Mouse (Mus musculus): ENCODE data around the gene Rprd1b. TPM values are rescaled to one million over a fixed set of nuclear protein-coding genes. Genes with fewer than 3 reads are reported as not detected.
"Not testable (repeated sequence)": the region's sequence is repeated elsewhere in the genome, so short reads cannot be mapped to it uniquely, and the experiment has no call there.

The Rprd1b gene
- polyA plus RNA-seq, 1 experiment from 2014 or later: 48.9 TPM

DNA sequence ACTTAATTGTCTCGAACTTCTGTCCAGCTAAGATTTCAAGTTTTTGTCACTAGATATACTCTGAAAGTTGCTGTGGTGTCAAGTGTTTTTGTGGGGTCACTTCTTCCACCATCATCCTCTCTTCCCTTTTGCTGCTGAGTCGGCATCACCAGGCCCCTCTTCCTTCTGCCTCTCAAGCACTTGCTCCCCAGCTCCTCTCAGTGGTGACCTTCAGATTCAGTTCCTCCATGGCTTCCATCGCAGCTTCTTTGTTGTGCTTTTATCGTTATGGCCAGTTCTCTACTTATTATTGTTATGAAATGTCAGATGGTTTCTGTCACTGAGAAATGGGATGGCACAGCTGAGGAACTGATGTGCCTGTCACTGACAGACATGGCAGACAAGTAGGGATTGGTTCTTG, 17.9 kb downstream of the Rprd1b start:
- Histone ChIP-seq H3K9ac (no peak overlapping the region), H3K4me1 (no peaks in the 10 kb centered on the region), H3K36me3 (peaks cover 75% of the 10 kb centered on the region), H3K9me3 (replicated peaks) (no peaks in the 10 kb centered on the region), H3K27me3 (no peaks in the 10 kb centered on the region), H3K27ac (no peak overlapping the region), H3K4me3 (replicated peaks) (no peak overlapping the region), H3K4me2 (no peak overlapping the region)
- WGBS: 70% methylated on average over 4 of the region's 4 CpGs
- ATAC-seq (replicated peaks; ENCODE audit: low FRiP score): no peak

DNA sequence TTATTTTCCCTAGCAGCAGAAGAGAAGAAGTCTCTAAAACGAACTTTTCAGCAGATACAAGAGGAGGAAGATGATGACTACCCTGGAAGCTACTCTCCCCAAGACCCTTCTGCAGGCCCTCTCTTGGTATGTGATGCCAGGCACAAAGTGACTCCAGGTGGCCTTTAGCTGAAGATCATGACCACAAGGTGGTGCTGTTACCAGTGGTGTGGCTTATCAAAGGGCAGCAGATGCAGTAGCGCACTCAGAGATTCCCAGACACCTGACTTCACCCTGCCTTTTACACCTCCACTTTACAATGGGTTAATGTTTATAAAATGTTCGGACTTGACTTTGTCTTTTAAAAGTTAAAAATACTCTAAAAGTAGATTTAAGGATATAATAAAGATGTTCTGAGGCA, 19.6 kb downstream of the Rprd1b start:
- H3K27ac ChIP-seq: no peak overlapping the region
- H3K4me1 ChIP-seq: no peaks in the 10 kb centered on the region
- no peak overlapping the region for H3K4me2 ChIP-seq
- H3K4me3 ChIP-seq (replicated peaks): no peak overlapping the region
- no peaks in the 10 kb centered on the region for H3K9me3 ChIP-seq (replicated peaks)
- WGBS: 66% methylated on average over 3 of the region's 3 CpGs
- no peaks in the 10 kb centered on the region for H3K27me3 ChIP-seq
- no peak overlapping the region for H3K9ac ChIP-seq
- peaks cover 86% of the 10 kb centered on the region for H3K36me3 ChIP-seq
- no peak for ATAC-seq (replicated peaks; ENCODE audit: low FRiP score)

DNA sequence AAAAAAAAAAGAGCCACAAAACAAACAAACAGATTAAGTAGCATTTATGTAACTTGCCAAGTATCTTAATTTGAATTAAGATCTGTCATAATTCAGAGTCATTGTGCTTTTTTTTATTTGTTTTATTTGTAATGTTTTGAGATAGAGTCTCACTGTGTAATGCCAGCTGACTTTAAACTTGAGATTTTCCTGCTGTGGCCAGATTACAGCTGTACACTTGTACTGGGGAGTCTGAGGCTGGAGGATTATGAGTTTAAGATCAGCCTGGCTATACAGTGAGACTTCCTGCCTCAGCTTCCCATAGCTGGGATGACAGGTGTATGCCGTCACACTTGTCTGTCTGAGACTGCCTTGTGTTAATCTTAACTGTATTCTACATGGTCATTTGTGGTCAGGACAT, 20.4 kb downstream of the Rprd1b start:
- Histone ChIP-seq H3K9ac (no peak overlapping the region), H3K4me1 (no peaks in the 10 kb centered on the region), H3K4me3 (replicated peaks) (no peak overlapping the region), H3K9me3 (replicated peaks) (no peaks in the 10 kb centered on the region), H3K27me3 (no peaks in the 10 kb centered on the region), H3K36me3 (peaks cover 78% of the 10 kb centered on the region), H3K4me2 (no peak overlapping the region), H3K27ac (no peak overlapping the region)
- no peak for ATAC-seq (replicated peaks; ENCODE audit: low FRiP score)
- WGBS: 97% methylated on average over 1 of the region's 1 CpGs

DNA sequence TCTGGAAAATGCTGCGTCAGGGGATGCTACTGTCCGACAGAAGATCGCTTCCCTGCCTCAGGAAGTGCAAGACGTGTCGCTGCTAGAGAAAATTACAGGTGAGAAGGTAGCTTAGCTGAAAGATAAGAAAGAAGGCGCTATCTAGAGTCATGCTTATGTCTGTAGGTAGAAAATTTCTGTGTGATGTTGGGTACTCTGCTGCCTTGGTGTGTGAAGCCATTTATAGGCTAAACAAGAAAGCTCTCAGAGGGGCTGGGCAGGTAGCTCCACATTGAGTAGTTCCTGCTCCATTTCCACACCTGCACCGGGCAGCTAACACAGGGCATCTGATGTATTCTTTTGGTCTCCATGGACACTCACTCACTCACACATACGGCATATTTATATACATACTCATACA, 21.8 kb downstream of the Rprd1b start:
- Histone ChIP-seq H3K9ac (no peak overlapping the region), H3K9me3 (replicated peaks) (no peaks in the 10 kb centered on the region), H3K27me3 (no peaks in the 10 kb centered on the region), H3K4me3 (replicated peaks) (no peak overlapping the region), H3K4me2 (no peak overlapping the region), H3K27ac (no peak overlapping the region), H3K4me1 (no peaks in the 10 kb centered on the region), H3K36me3 (peaks cover 72% of the 10 kb centered on the region)
- 97% methylated on average over 8 of the region's 8 CpGs for WGBS
- no peak for ATAC-seq (replicated peaks; ENCODE audit: low FRiP score)

DNA sequence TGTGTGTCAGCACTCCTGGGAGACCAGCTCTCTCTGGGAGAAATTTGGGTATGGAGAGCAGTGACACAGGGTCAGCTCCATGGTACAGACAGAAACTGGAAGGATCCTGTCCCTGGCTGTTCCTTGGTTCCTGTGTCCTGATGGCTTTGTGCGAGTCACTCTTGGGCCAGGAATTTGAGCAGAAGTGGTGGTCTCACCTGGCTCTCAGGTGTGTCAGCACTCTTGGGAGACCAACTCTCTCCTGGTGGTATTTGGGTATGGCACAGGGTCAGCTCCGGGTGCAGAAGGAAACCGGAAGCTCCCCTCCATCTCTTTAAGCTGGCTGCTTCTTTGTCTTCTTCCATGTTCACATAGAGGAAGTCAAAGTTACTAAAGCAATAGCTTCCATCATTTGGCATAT, 26.3 kb downstream of the Rprd1b start:
- no peak overlapping the region for H3K9ac ChIP-seq
- H3K9me3 ChIP-seq (replicated peaks): no peaks in the 10 kb centered on the region
- ATAC-seq (replicated peaks; ENCODE audit: low FRiP score): no peak
- no peaks in the 10 kb centered on the region for H3K4me1 ChIP-seq
- H3K4me3 ChIP-seq (replicated peaks): no peak overlapping the region
- no peak overlapping the region for H3K27ac ChIP-seq
- WGBS: 93% methylated on average over 3 of the region's 3 CpGs
- H3K4me2 ChIP-seq: no peak overlapping the region
- no peaks in the 10 kb centered on the region for H3K27me3 ChIP-seq
- peaks cover 77% of the 10 kb centered on the region for H3K36me3 ChIP-seq

DNA sequence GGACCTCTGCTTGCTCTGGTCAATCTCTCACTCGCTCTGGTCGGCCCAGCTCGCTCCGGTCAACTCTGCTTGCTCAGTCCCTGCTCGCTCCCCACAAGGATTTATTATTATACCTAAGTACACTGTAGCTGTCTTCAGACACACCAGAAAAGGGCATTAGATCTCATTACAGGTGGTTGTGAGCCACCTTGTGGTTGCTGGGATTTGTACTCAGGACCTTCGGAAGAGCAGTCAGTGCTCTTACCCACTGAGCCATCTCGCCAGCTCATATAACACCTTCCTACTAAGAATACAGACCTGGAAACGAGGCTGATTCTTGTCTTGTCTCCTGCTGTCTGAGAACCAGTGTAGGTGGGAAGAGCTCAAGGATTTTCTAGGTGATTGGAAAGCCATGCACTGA, 27.1 kb downstream of the Rprd1b start:
- WGBS: 86% methylated on average over 8 of the region's 8 CpGs
- H3K9ac ChIP-seq; H3K9me3 ChIP-seq (replicated peaks); H3K27me3 ChIP-seq; H3K4me2 ChIP-seq; H3K4me1 ChIP-seq; H3K4me3 ChIP-seq (replicated peaks); ATAC-seq (replicated peaks; ENCODE audit: low FRiP score); H3K27ac ChIP-seq: not testable (repeated sequence)
- H3K36me3 ChIP-seq: peaks cover 78% of the 10 kb centered on the region

DNA sequence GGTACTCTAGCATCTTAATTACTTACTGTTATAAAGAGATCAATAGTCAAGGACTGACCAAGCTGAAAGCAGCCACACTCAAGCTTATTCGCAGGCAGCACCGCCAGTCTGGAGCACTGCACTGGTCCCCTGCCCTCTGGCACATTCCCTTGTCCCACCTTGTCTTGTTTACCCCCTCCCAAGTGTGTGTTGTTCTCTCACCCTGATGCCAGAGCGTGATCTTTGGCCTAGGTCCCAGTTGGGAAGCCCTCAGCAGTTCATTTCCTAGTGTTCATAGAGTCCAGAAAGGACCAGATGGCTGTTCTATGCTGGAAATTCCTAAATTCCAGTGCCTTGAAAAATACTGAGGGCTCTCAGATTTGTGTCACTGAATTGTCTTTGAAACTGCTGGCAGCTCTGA, 28.7 kb downstream of the Rprd1b start:
- peaks cover 85% of the 10 kb centered on the region for H3K36me3 ChIP-seq
- no peak for ATAC-seq (replicated peaks; ENCODE audit: low FRiP score)
- WGBS: 92% methylated on average over 3 of the region's 3 CpGs
- no peak overlapping the region for H3K4me2 ChIP-seq
- H3K9ac ChIP-seq: no peak overlapping the region
- no peak overlapping the region for H3K27ac ChIP-seq
- H3K4me1 ChIP-seq: no peaks in the 10 kb centered on the region
- H3K9me3 ChIP-seq (replicated peaks): no peaks in the 10 kb centered on the region
- no peak overlapping the region for H3K4me3 ChIP-seq (replicated peaks)
- H3K27me3 ChIP-seq: no peaks in the 10 kb centered on the region

DNA sequence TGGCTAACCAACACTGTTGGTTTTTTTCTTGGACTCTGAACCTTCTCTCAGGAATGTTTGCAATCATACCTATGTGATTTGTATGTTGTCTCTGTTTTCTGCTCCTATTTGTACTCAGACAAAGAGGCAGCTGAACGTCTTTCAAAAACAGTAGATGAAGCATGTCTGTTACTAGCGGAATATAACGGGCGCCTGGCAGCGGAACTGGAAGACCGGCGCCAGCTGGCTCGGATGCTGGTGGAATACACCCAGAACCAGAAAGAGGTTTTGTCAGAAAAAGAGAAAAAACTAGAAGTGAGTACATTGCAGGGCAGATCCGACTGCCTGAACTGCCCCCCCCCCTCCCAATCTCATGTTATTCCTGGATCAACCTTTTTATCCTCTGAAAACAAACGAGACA, 30.2 kb downstream of the Rprd1b start:
- Histone ChIP-seq H3K27ac (no peak overlapping the region), H3K9ac (no peak overlapping the region), H3K4me1 (no peaks in the 10 kb centered on the region), H3K36me3 (peaks cover 89% of the 10 kb centered on the region), H3K4me2 (no peak overlapping the region), H3K27me3 (no peaks in the 10 kb centered on the region), H3K4me3 (replicated peaks) (no peak overlapping the region), H3K9me3 (replicated peaks) (no peaks in the 10 kb centered on the region)
- no peak for ATAC-seq (replicated peaks; ENCODE audit: low FRiP score)
- WGBS: 84% methylated on average over 10 of the region's 10 CpGs

DNA sequence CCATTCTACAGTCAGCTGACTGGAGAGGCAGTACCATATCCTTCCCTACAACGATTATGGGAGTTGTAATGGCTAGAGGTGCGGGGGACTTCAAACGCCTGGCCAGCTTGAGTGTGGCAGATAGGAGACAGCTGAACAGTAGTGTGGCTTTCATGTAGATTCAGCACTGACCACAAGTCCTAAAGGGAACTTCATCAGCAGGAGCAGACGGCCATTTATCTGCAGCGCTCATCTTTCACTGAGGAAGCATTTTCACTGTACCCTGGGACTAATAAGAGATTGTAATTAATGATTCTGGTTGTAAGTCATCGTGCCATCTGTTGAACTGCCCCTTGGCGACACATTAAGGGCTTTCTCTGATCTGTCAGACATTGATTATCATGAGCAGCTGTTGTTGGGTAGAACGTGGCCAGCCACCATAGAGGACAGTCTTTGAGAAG, 31.4 kb downstream of the Rprd1b start:
- H3K4me1 ChIP-seq: 0 out of 2 replicates have a peak, but pooled peaks cover 5% of the 10 kb centered on the region
- H3K27me3 ChIP-seq: no peaks in the 10 kb centered on the region
- H3K9me3 ChIP-seq (replicated peaks): no peaks in the 10 kb centered on the region
- no peak overlapping the region for H3K4me3 ChIP-seq (replicated peaks)
- ATAC-seq (replicated peaks; ENCODE audit: low FRiP score): no peak
- H3K9ac ChIP-seq: no peak overlapping the region
- no peak overlapping the region for H3K27ac ChIP-seq
- 71% methylated on average over 8 of the region's 8 CpGs for WGBS
- H3K36me3 ChIP-seq: peaks cover 94% of the 10 kb centered on the region
- H3K4me2 ChIP-seq: no peak overlapping the region

DNA sequence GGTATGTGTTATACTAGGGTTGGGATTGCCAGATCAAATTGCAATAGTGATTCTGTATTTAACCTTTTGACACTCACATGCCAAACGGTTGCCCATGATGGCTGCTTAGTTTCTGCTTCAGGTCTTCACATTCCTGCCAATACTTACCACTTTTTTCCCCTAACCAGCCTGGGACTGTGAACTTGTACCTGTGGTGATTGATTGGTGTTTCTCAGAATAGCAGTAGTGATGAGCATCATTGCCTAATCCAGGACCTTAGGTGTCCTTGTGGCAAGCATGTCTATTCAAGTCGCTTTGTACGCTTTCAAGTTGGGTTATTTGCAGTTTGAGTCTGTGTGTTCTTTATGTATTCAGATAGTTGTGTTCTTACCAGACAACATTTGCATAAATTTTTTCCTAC, 34.7 kb downstream of the Rprd1b start:
- no peak overlapping the region for H3K4me3 ChIP-seq (replicated peaks)
- no peak overlapping the region for H3K4me2 ChIP-seq
- H3K27me3 ChIP-seq: no peaks in the 10 kb centered on the region
- 0 out of 2 replicates have a peak, but pooled peaks cover 8% of the 10 kb centered on the region for H3K4me1 ChIP-seq
- no peak overlapping the region for H3K9ac ChIP-seq
- H3K9me3 ChIP-seq (replicated peaks): no peaks in the 10 kb centered on the region
- H3K27ac ChIP-seq: no peak overlapping the region
- peaks cover 94% of the 10 kb centered on the region for H3K36me3 ChIP-seq
- ATAC-seq (replicated peaks; ENCODE audit: low FRiP score): no peak
- 83% methylated on average over 3 of the region's 3 CpGs for WGBS

DNA sequence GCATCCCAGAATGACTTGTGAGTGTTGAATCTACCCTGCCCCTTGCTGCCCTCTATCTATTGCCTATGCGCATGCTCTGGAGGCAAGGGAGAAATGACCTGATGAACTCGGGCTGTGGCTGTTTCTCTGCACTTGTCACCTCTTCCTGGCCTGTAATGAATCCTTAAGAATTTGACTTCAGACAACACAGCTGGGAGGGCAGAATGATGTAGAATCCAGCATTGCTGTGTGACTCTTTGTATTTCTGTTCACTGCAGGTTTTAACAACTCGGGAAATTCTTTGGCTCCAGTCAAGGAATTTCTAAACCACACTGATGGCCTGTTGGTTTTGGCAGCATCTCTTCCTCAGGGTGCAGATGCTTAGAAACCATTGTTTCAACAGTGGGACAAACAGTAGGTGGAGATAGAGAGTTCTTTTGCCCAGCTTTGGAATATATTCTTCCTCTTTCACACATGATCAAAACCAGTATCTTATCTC, 36.3 kb downstream of the Rprd1b start:
- 33% methylated on average over 3 of the region's 3 CpGs for WGBS
- H3K9ac ChIP-seq: no peak overlapping the region
- no peak for ATAC-seq (replicated peaks; ENCODE audit: low FRiP score)
- no peak overlapping the region for H3K4me3 ChIP-seq (replicated peaks)
- H3K4me1 ChIP-seq: 0 out of 2 replicates have a peak, but pooled peaks cover 8% of the 10 kb centered on the region
- no peaks in the 10 kb centered on the region for H3K27me3 ChIP-seq
- H3K9me3 ChIP-seq (replicated peaks): no peaks in the 10 kb centered on the region
- no peak overlapping the region for H3K4me2 ChIP-seq
- peaks cover 90% of the 10 kb centered on the region for H3K36me3 ChIP-seq
- H3K27ac ChIP-seq: peak overlapping the region; percentile 10; the same call in 1 of the 2 replicates

DNA sequence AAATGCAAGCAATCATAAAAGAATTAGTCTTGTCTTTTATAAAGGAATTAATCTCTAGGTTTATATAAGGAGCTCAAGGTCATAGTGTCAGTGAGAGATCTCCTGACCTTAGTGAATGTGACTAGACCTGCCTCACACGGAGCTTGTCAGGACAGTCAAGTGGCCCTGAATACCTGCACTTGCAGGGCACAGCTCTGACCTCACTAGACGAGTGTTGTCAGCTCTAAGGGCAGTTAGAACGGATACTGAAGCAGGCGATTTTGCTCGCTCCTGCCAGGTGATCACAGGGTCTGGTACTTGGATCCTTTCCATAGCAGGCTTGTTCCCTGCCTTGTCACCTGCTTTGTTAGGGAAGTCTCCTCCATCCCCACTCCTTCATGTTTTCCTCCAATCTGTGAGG, 36.8 kb downstream of the Rprd1b start:
- Histone ChIP-seq H3K27ac (no peak overlapping the region), H3K9me3 (replicated peaks) (no peaks in the 10 kb centered on the region), H3K4me1 (0 out of 2 replicates have a peak, but pooled peaks cover 8% of the 10 kb centered on the region), H3K4me3 (replicated peaks) (no peak overlapping the region), H3K27me3 (no peaks in the 10 kb centered on the region), H3K9ac (no peak overlapping the region), H3K4me2 (no peak overlapping the region), H3K36me3 (peaks cover 88% of the 10 kb centered on the region)
- no peak for ATAC-seq (replicated peaks; ENCODE audit: low FRiP score)
- WGBS: 78% methylated on average over 5 of the region's 5 CpGs

DNA sequence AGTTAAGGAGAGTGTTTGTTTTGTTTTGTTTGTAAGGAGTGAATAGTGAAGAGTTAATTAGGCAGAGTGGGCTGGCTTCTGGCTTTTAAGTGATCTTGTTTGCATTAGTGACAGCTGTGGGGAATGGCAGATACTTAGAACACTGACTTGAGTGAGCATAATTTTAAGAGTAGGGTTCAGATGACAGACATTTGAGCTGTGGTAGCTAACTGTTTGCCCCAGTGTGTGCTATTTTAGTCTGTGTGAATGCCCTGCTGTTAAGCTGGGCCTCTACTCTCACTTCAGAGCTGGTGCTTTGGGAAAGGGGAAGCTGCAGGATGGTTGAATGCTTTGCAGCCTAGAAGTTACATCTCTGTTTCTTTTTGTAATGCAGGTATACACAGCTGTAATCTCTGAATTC, 38.2 kb downstream of the Rprd1b start:
- Histone ChIP-seq H3K27ac (no peak overlapping the region), H3K4me3 (replicated peaks) (no peak overlapping the region), H3K4me1 (peaks cover 16% of the 10 kb centered on the region), H3K27me3 (no peaks in the 10 kb centered on the region), H3K4me2 (no peak overlapping the region), H3K9me3 (replicated peaks) (no peaks in the 10 kb centered on the region), H3K36me3 (peaks cover 88% of the 10 kb centered on the region), H3K9ac (no peak overlapping the region)
- no peak for ATAC-seq (replicated peaks; ENCODE audit: low FRiP score)

Data from kidney, embryonic 15.5 days (tissue).